Mouse (Mus musculus): ENCODE data around the gene Nxph2. TPM values are rescaled to one million over a fixed set of nuclear protein-coding genes. Genes with fewer than 3 reads are reported as not detected.
A peak's percentile ranks its signal among the peaks of the same experiment; 100 is the strongest.
"Not testable (repeated sequence)": the region's sequence is repeated elsewhere in the genome, so short reads cannot be mapped to it uniquely, and the experiment has no call there.

Nxph2 gene
- polyA plus RNA-seq (2016; fragmentation: Nextera tagmentation; extraction: Ambion mirVana), result 0.32 and 0.54 TPM in 2 replicates

DNA sequence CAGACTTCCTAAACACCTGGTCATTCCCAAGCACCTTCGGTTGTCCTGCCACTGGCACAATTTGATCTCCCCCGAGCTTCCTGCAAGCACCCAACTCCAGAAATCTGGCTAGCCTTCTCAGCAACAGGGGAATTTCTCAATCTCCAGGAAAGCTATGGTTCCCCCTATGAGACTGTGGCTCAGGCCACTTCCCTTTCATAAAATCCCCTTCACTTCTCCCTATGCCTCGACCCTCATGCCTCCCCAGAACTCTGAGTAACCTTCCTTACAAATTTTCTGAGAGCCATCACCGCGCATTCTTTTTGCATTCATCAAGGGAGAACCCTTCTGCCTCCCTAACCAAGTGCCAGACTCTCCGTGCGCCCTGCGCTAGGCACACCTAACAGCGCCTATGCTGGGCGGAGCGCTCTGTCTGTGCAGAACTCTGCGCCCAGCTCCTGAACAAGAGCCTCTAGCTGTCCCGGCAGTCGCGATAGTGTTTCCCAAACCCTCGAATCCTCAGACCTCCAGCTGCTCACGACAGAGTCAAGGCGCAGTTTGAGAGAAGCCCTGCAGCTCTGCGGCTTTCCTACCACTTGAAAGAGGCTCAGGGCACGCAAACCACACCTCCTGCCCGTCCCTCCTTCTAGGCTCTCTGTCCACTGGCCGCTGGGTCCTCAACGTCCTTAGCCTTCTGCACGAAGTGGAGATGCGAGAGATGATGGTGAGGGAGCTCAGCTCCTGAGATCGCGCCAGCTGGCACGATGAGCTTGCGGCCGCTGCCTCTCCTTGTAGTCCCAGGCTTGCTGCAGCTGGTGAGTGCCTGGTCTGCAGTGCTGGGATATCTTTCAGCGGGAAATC, at the start of gene Nxph2:
Gene Nxph2, plus strand, starts transcription at position 501 of the 840 bp plus-strand sequence.
- H3K27me3 ChIP-seq, result peaks cover 14% of the 10 kb centered on the region; the same call in 1 of the 2 replicates
- H3K9me3 ChIP-seq, result no peaks in the 10 kb centered on the region
- H3K4me3 ChIP-seq (replicated peaks), result peak within 1 kb of the TSS; percentile 44
- H3K9ac ChIP-seq, result peak within 1 kb of the TSS; percentile 58
- H3K4me1 ChIP-seq, result 0 out of 2 replicates have a peak, but pooled peaks cover 6% of the 10 kb centered on the region
- peak; percentile 72; the same call in 1 of the 2 replicates for ATAC-seq (ENCODE audit: low FRiP score)
- no peaks in the 10 kb centered on the region for H3K36me3 ChIP-seq (replicated peaks)
- H3K4me2 ChIP-seq, result peak within 1 kb of the TSS; percentile 81
- 3% methylated on average over 31 of the region's 31 CpGs for WGBS
- no peak within 1 kb of the TSS for H3K27ac ChIP-seq

DNA sequence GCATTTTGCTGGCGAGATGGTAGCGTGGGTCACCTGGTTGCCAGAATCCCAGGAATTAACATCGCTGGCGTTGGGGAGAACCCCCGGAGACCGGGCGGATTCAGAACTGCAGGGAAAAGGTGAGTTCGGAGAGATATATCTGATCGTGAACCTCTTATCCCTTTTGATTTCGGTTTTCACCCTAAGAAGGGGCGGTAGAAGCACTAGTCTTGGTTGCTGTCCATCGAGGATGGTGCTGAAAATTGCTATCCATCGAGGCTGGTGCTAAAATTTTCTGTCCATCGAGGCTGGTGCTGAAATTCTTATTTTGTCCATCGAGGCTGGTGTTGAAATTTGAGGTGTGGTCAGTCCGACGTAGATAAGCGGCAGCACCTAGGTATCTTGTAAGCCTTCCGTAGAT, 30.1 kb upstream of the Nxph2 start:
- H3K27me3 ChIP-seq; H3K9me3 ChIP-seq; H3K27ac ChIP-seq; H3K4me1 ChIP-seq; H3K4me3 ChIP-seq (replicated peaks); ATAC-seq (ENCODE audit: low FRiP score); H3K4me2 ChIP-seq; H3K9ac ChIP-seq; H3K36me3 ChIP-seq (replicated peaks): not testable (repeated sequence)
- 57% methylated on average over 19 of the region's 19 CpGs for WGBS

DNA sequence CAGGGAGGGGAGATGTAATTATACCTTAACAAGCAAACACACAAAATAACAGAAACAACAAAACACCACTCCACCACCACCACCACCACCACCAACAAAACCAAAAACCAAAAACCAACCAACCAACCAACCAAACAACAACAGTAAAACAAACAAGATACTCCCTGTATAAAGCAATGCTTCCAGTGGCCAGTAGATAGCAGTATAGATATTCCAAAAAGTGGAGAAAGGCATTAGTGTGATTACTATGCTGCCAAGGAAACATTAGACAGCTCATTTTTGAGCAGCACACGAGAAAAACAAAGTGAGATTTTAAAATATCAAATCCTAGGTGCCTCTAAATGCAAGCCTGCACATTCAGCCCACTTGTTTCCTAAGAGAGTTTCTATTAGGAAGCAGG, 6.2 kb upstream of the Nxph2 start:
- no peaks in the 10 kb centered on the region for H3K36me3 ChIP-seq (replicated peaks)
- no peak overlapping the region for H3K4me3 ChIP-seq (replicated peaks)
- no peak overlapping the region for H3K9ac ChIP-seq
- no peak for ATAC-seq (ENCODE audit: low FRiP score)
- no peak overlapping the region for H3K4me2 ChIP-seq
- no peaks in the 10 kb centered on the region for H3K9me3 ChIP-seq
- no peaks in the 10 kb centered on the region for H3K27me3 ChIP-seq
- H3K27ac ChIP-seq, result no peak overlapping the region
- no peaks in the 10 kb centered on the region for H3K4me1 ChIP-seq
- WGBS, result 13% methylated on average over 1 of the region's 1 CpGs

Other genes starting within 250 kb of the Nxph2 start
- 12.9 and 14.4 TPM in 2 replicates for gene Mastl, start 165.2 kb upstream of the Nxph2 start, polyA plus RNA-seq (2016; fragmentation: Nextera tagmentation; extraction: Ambion mirVana)
- gene Yme1l1, start 164.9 kb upstream of the Nxph2 start, polyA plus RNA-seq (2016; fragmentation: Nextera tagmentation; extraction: Ambion mirVana), result 86.4 and 90.2 TPM in 2 replicates
- gene 4931423N10Rik, start 113.8 kb upstream of the Nxph2 start, polyA plus RNA-seq (2016; fragmentation: Nextera tagmentation; extraction: Ambion mirVana), result not detected in 2 replicates

Data from forebrain, embryonic 12.5 days (tissue).